Mouse (Mus musculus) kidney, embryonic 14.5 days (tissue): Measurements from ENCODE around the gene Gpr84. TPM values are rescaled to one million over a fixed set of nuclear protein-coding genes. Genes with fewer than 3 reads are reported as not detected.
A peak's percentile ranks its signal among the peaks of the same experiment; 100 is the strongest.

Experiments
- ATAC-seq: fragments of 200-750 bp; cut with Nextera tagmentation; 2 replicates; pipeline ENCODE4 v1.8.0; 2017; ENCODE audit warnings: moderate number of reproducible peaks, mild to moderate bottlenecking, moderate TSS enrichment, moderate library complexity; ENCODE audit not compliant: low FRiP score, low TSS enrichment
- H3K27ac ChIP-seq: fragments of 300-500 bp; sonication (generic); 2 replicates; pipeline ENCODE4 v1.5.1; 2014; ENCODE audit warnings: low read depth, mild to moderate bottlenecking, low read length, moderate library complexity, mixed read lengths
- H3K27me3 ChIP-seq: fragments of 300-500 bp; sonication (generic); 2 replicates; pipeline ENCODE4 v1.6.1; 2014; ENCODE audit warnings: mild to moderate bottlenecking, low read length; ENCODE audit not compliant: control insufficient read depth, insufficient read depth
- H3K36me3 ChIP-seq: fragments of 300-500 bp; sonication (generic); 2 replicates; pipeline ENCODE4 v1.6.1; 2014; ENCODE audit warnings: low read length, mixed read lengths; ENCODE audit not compliant: control insufficient read depth, insufficient read depth
- H3K4me1 ChIP-seq: fragments of 300-500 bp; sonication (generic); 2 replicates; pipeline ENCODE4 v1.6.1; 2014; ENCODE audit warnings: low read length, mixed read lengths; ENCODE audit not compliant: control insufficient read depth, insufficient read depth
- H3K4me2 ChIP-seq: fragments of 300-500 bp; sonication (generic); replicated peaks from 2 replicates; pipeline ENCODE4 v1.6.1; 2014; ENCODE audit warnings: low read depth, mild to moderate bottlenecking, low read length
- H3K4me3 ChIP-seq: fragments of 300-500 bp; sonication (generic); 2 replicates; pipeline ENCODE4 v1.5.1; 2014; ENCODE audit warnings: mild to moderate bottlenecking, low read length
- H3K9ac ChIP-seq: fragments of 300-500 bp; sonication (generic); 2 replicates; pipeline ENCODE4 v1.6.1; 2014; ENCODE audit warnings: low read depth, mild to moderate bottlenecking, low read length, moderate library complexity
- H3K9me3 ChIP-seq: fragments of 300-500 bp; sonication (generic); 2 replicates; pipeline ENCODE4 v1.6.1; 2016; ENCODE audit warnings: low read length; ENCODE audit not compliant: control insufficient read depth
- WGBS: fragments of 180-500 bp; shearing (Covaris S2); extraction: QIAGEN DNeasy Blood & Tissue Kit; methylation state at CpG from one replicate; pipeline ENCODE4 v1.1.7; 2014; 5-methylcytosine and 5-hydroxymethylcytosine counted together
- polyA plus RNA-seq: library from polyadenylated mRNA; unstranded; fragments of >200 nt; fragmentation: Nextera tagmentation; extraction: Ambion mirVana; gene quantifications from 2 replicates; pipeline ENCODE4 v1.2.1, GENCODE M21; 2014

Gene Gpr84
- polyA plus RNA-seq, 1 experiment from 2014 or later: 0.69 TPM

DNA sequence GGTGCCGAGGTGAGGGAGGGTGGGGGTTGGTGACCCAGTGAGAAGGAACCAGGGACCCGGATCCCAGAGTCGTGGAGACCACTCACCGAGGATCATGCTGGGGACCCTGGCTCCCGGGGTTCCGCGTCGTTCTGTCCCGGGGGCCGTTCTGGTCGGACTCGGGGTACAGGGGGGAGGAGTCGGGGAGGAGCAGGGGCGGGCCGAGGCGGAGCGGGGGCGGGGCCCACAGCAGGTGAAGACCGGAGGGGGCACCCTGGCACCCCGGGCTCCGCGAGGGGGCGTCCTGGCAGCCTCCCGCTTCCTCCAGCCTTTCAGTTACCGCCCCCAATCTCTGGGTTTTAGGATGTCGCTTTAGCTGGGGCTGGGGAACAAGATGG is 29.5 kb upstream of the Gpr84 start, which contains the start of gene Zfp385a:
Gene Zfp385a, minus strand, starts transcription at position 133 of the 377 bp plus-strand sequence.
- H3K4me1 ChIP-seq: peaks cover 9% of the 10 kb centered on the region
- H3K9ac ChIP-seq: peak within 1 kb of the TSS; percentile 42
- H3K27me3 ChIP-seq: peaks cover 23% of the 10 kb centered on the region
- H3K27ac ChIP-seq: no peak within 1 kb of the TSS
- peak within 1 kb of the TSS; percentile 92 for H3K4me2 ChIP-seq
- under 1% methylated on average over 25 of the region's 26 CpGs for WGBS
- peak; percentile 40 for ATAC-seq
- peak within 1 kb of the TSS; percentile 64 for H3K4me3 ChIP-seq
- no peaks in the 10 kb centered on the region for H3K9me3 ChIP-seq
- peaks cover 8% of the 10 kb centered on the region for H3K36me3 ChIP-seq

DNA sequence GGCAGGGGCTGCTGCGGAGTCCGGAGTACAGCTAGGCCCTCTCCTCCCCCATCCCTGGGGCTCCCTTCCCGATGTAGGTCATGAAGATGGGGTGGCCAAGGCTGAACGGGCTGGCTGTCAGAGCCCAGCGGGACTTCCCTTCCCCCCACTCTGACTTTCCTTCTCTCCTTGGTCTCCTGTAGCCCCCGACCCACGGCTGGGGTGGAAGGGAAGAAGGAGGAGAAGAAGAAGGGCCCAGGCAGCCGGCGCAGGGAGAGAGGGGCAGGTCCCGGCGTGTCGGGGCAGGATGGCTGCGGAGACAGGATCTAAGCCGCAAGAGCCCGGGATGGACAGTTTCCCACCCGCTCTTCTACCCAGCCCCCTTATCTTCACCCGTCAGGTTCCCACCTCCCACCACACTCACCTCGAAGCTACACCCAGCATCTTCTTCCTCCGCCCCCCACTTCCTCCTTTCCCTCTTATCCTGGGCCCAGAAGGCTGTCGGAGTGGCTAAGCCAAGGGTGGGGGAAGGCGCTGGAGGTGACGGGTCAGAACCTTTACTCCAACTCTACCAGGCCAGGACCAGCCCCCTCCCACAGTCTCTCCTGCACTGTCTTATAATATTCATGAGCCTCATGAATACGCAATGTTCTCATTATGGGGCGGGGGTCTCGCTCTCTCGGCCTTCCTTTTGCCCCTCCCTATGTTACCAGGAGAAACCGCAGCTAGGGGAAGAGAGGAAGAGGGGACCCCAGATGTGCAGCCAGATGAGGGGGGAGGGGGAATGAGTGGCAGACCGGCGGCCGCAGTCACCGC is 29.0 kb upstream of the Gpr84 start:
- peaks cover 10% of the 10 kb centered on the region for H3K4me1 ChIP-seq
- H3K4me2 ChIP-seq: peak overlapping the region; percentile 92
- H3K4me3 ChIP-seq: peak overlapping the region; percentile 64
- peak overlapping the region; percentile 42 for H3K9ac ChIP-seq
- no peak overlapping the region for H3K27ac ChIP-seq
- no peaks in the 10 kb centered on the region for H3K9me3 ChIP-seq
- peaks cover 23% of the 10 kb centered on the region for H3K27me3 ChIP-seq
- ATAC-seq: peak; percentile 16; the same call in 1 of the 2 replicates
- WGBS: 7% methylated on average over 27 of the region's 31 CpGs
- peaks cover 2% of the 10 kb centered on the region for H3K36me3 ChIP-seq

DNA sequence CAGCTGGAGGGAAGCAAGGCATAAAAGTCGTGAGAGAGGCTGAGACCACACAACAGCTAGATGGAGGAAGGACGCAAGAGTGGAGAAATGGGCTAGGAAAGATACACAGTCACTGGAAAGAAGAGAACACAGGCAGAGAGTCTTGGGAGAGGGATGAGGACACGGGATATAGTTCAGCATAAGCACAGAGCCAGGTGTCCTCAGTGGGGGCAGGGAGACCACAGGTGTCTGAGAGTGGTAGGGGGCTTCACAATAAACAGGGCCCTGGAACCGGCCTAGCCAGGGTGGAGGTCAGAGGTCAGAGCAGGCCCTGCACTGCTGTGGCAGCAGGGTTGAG is 28.4 kb upstream of the Gpr84 start:
- peak; percentile 6; the same call in 1 of the 2 replicates for ATAC-seq
- Histone ChIP-seq H3K4me2 (peak overlapping the region; percentile 92; the same call in 1 of the 2 replicates), H3K27ac (no peak overlapping the region), H3K4me3 (peak overlapping the region; percentile 64; the same call in 1 of the 2 replicates), H3K27me3 (peaks cover 23% of the 10 kb centered on the region), H3K4me1 (peaks cover 15% of the 10 kb centered on the region), H3K9me3 (no peaks in the 10 kb centered on the region), H3K36me3 (no peaks in the 10 kb centered on the region), H3K9ac (no peak overlapping the region)
- WGBS: 38% methylated on average over 4 of the region's 4 CpGs

DNA sequence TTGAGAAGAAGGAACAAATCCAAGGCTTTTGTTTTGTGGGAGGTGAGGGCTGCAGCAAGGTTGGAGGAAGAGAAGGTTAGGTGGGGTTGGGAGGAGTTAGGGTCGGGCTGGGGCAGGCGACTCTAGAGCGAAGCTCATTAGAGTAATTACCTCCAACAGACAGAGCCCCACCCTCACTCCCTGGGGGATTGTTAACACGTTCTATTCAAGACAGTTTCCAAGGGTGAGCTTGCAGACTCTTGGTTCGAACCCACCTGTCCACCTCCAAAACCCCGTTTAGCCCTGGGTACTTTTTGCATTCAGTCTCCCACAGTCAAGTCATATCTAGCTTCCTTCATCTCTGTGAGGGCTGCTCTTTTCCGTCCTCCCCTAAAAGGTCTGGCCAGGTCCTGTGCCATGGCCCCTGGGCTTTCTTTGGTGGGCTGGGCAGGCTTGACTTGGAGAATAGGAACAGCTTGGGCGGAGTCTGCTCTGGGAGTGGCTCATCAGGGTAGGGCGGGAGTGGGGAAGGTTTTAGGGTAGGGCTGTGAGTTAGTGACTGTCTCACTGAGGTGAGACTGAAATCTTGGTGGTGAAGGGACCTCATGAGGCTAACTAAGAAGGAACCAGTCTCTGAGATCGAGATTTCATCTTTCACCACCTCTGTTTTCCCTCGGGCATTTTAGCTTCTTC is 26.7 kb upstream of the Gpr84 start:
- no peak overlapping the region for H3K4me2 ChIP-seq
- H3K27me3 ChIP-seq: peaks cover 21% of the 10 kb centered on the region
- 19% methylated on average over 11 of the region's 11 CpGs for WGBS
- no peaks in the 10 kb centered on the region for H3K36me3 ChIP-seq
- no peak overlapping the region for H3K4me3 ChIP-seq
- peaks cover 24% of the 10 kb centered on the region for H3K4me1 ChIP-seq
- H3K27ac ChIP-seq: no peak overlapping the region
- no peaks in the 10 kb centered on the region for H3K9me3 ChIP-seq
- no peak overlapping the region for H3K9ac ChIP-seq
- no peak for ATAC-seq

DNA sequence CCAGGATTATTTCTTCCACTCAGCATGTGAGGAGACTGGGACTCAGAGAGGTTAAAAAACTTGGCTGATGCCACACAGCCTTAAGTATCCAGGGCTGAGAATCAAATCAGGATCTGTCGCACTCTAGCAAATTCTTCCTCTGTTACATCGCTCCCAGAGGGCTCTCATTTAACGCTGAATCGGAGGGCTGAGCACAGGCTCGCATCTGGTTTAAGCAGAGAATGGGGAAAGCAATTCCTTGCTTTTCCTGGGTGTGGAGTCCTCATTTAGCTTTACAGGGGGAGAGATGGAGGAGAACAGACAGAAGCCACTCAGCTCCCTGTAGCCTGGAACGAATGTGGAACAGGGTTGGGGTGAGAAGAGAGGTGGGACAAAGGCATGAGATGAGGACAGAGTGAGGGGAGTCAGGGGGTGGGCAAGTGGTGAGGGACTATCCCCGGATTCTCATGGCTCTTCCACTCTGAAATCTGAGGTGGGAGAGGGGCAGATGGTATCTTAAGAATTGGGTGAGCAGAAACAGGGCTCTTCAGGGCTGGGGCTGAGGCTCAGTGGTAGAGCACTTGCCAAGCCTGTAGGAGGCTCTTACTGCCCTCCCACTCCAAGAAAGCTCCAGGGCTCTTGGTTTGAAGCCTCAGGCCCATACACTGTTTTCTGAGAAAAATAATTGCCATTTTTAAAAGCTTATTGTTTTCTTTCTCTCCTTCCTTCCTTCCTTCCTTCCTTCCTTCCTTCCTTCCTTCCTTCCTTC is 25.2 kb upstream of the Gpr84 start:
- Histone ChIP-seq H3K4me1 (peaks cover 24% of the 10 kb centered on the region; the same call in 1 of the 2 replicates), H3K27ac (no peak overlapping the region), H3K4me3 (no peak overlapping the region), H3K36me3 (no peaks in the 10 kb centered on the region), H3K27me3 (peaks cover 11% of the 10 kb centered on the region; the same call in 1 of the 2 replicates), H3K9ac (no peak overlapping the region), H3K9me3 (no peaks in the 10 kb centered on the region), H3K4me2 (no peak overlapping the region)
- 31% methylated on average over 7 of the region's 7 CpGs for WGBS
- ATAC-seq: no peak

DNA sequence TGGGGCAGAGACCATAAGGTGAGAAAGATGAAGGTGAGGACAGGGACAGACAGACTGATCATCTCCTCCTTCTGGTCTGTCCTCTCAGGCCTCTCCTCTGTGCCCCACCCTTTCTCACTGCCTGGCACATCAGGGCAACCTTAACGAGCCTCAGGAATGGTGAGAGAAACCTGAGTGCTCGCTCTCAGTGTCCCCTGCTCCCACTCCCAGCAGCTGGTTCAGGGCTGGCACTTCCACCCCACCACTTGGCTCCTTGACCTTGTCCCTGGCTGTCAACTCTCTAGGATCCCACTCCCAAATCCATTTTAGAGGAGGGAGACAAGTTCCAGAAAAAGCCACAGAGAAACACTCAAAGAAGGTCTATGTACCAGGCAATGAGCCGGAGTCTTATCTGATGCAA is 24.6 kb upstream of the Gpr84 start:
- Histone ChIP-seq H3K9me3 (no peaks in the 10 kb centered on the region), H3K4me2 (no peak overlapping the region), H3K27me3 (peaks cover 11% of the 10 kb centered on the region; the same call in 1 of the 2 replicates), H3K36me3 (no peaks in the 10 kb centered on the region), H3K4me1 (peaks cover 24% of the 10 kb centered on the region; the same call in 1 of the 2 replicates), H3K27ac (no peak overlapping the region), H3K9ac (no peak overlapping the region), H3K4me3 (no peak overlapping the region)
- no peak for ATAC-seq
- 46% methylated on average over 3 of the region's 3 CpGs for WGBS

DNA sequence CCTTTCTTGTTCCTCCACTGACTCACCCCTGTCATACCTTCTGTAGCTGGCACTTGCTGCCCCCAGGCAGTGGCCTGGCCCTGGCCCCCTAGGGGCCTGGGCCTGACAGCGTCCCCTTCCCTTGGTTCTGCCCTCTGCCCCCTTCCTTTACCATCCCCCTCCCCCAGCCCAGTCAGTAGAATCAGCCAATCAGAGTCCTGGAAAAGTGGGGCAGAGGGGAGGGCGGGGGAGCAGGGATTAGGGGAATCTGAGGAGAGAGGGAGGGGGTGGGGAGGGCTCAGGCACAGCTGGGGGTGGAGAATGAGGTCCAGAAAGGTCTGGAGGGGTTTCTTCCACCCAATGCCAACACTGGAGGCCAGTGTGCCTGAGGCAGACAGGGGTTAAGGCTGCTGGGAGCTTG is 23.8 kb upstream of the Gpr84 start:
- Histone ChIP-seq H3K27me3 (peaks cover 5% of the 10 kb centered on the region; the same call in 1 of the 2 replicates), H3K4me1 (peaks cover 15% of the 10 kb centered on the region; the same call in 1 of the 2 replicates), H3K9me3 (no peaks in the 10 kb centered on the region), H3K36me3 (no peaks in the 10 kb centered on the region), H3K9ac (no peak overlapping the region), H3K27ac (no peak overlapping the region), H3K4me3 (no peak overlapping the region), H3K4me2 (no peak overlapping the region)
- ATAC-seq: peak; percentile 7; the same call in 1 of the 2 replicates
- 12% methylated on average over 2 of the region's 2 CpGs for WGBS

DNA sequence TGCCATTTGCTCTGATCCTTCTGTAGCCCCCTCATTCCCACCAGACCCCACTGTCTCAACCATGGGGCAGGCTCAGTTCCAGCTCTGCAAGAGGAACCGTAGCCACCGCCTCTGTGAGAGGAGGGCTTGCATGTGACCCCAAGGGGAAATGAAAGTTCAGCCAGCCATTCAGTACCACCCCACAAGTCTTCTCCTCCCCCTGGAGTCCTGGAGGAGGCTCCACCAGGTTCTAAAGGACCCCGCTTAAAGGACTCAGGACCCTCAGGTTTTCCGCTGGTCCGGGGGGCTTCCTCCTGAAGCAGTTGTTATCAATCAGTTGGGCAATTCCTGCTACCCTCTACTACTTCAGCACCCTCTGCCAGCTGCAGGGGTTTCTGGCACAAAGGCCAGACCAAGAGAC is 23.3 kb upstream of the Gpr84 start:
- no peak overlapping the region for H3K4me2 ChIP-seq
- WGBS: 54% methylated on average over 5 of the region's 5 CpGs
- H3K27me3 ChIP-seq: peaks cover under 1% of the 10 kb centered on the region; the same call in 1 of the 2 replicates
- no peak overlapping the region for H3K27ac ChIP-seq
- 0 out of 2 replicates have a peak overlapping the region, but pooled peaks have one; percentile 18 for H3K9ac ChIP-seq
- H3K4me3 ChIP-seq: no peak overlapping the region
- ATAC-seq: no peak
- H3K36me3 ChIP-seq: no peaks in the 10 kb centered on the region
- peaks cover 15% of the 10 kb centered on the region; the same call in 1 of the 2 replicates for H3K4me1 ChIP-seq
- H3K9me3 ChIP-seq: no peaks in the 10 kb centered on the region
